Mouse (Mus musculus) hindlimb bud, embryonic 11.5 days (tissue): ENCODE measurements around the gene Krt18.
"Not testable (repeated sequence)": the region's sequence is repeated elsewhere in the genome, so short reads cannot be mapped to it uniquely, and the experiment has no call there.

Experiments
- DNase-seq: peaks from one replicate; pipeline ENCODE4 v3.0.0-alpha.2; 2012; ENCODE audit warnings: low read depth, low spot score; ENCODE audit errors: extremely low spot score

Gene Krt18

GRCm38 (mm10) chr15:102028040-102028439 lies at the start of gene Krt18:
TSS of gene Krt18 (plus strand) at chr15:102028180.
- no peak for DNase-seq

DNA sequence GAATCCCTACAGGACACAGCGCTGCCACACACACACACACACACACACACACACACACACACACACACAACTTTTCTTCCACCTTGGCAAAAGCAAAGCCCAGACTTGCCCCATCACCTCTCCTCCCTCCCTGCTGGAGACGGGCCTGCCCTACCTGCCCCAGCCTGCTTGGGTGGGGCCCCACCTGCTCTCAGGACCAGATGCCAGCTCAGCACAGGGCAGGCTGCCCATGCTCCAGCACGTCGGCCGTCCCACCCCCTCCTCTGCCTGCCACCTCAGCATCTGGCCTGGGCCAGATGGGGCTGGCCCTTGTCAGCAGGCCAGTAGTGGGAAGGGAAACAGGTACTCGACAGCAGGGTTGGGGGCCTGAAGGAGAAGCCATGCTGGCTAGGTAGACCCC lies 47.1 kb upstream of the Krt18 start:
- no peak for DNase-seq

DNA sequence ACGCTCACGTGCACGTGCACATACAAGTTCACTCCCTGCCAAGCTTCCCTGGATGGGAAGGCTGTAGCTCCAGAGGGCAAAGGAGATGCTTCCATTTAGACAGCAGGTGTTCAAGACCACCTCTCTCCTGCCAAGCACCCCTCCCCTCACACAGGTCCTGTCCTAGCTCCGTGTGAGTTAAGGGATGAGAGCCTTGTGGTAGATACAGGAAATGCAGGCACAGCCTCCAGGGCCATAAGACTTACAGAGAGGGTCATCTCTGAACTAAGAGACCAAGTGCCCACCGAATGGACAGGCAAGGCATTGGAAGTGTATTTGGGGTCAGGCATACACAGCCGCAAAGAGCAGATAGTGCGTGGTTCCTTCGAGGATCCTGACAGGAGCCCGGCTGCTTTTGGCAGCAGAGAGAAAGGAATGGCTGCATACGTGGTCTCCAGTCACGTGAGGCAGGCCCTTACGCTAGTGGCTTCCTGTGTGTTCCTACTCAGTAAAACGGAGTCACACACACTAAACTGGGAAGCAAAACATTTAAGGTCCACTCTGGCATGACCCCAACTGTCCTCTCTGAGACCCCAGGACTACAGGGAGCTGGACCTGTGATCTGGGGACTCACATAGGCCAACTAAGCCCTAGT lies 44.5 kb upstream of the Krt18 start:
- no peak for DNase-seq

GRCm38 (mm10) chr15:101983949-101984601 lies 43.9 kb upstream of the Krt18 start:
- peak; percentile 99 for DNase-seq

DNA sequence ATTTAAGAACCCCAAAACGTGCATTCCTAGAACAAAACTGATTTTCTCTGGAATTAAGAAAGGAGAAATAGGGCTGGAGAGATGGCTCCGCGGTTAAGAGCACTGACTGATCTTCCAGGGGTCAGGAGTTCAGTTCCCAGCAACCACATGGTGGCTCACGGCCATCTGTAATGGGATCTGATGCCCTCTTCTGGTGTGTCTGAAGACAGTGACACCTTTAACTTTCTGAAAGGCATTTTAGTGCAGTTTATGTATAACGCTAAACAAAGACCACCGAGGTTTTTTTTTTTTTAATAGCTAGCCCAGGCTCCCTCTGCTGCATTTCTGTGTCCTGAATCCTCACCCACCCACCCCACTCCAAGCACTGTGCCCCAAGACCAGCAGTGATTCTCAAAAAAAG lies 43.2 kb upstream of the Krt18 start:
- no peak for DNase-seq

DNA sequence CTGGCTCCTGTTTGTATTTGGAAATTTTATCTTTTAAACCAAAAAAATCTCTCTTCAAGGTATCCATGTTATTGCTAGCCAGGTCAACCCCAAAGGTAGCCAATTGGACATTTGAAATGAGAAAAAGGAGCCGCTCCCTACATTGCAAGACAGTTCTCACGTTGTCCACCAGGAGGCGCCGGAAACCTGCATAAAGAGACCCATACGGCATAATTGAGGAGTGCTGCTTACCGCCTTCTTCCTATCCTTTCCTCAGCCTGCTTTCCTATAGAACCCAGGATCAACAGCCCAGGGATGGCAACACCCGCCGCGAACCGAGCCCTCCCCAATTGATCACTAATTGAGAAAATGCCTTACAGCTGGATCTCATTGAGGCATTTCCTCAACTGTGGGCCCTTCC lies 39.9 kb upstream of the Krt18 start:
- peak; percentile 74 for DNase-seq

DNA sequence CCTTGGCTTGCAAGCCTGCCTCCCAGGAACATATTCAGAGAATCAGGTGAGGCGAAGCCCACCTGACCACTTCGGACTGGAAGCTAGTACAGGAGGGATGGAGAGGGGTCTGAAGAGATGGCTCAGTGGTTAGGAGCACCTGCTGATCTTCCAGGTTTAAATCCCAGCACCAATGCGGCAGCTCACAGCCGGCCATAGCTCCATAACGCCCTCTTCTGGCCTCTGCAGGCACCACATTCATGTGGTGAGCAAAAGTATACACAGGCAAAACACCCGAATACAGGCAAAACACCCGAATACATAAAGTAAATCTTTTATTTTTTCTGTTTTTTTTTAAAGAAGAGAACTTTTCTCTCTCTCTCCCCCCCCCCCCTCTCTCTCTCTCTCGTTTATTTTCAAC lies 39.3 kb upstream of the Krt18 start:
- no peak for DNase-seq

DNA sequence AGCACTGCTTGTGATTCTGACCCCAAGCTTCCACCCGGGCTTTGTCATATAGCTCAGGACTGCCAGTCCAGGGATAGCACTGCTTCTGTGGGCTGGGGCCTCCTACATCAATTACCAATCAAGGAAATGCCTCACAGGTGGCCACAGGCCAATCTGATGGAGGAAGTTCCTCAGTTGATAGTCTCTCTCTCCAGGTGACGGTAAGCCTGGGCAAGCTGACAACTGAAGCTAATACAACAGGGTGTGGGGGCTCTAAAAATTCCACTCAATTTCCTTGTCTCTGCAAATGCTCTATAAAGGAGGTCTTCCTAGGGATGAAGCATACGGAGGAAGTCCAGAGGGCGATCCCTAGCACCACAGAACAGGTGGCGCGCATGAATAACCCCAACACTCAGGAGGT lies 37.0 kb upstream of the Krt18 start:
- DNase-seq: no peak

DNA sequence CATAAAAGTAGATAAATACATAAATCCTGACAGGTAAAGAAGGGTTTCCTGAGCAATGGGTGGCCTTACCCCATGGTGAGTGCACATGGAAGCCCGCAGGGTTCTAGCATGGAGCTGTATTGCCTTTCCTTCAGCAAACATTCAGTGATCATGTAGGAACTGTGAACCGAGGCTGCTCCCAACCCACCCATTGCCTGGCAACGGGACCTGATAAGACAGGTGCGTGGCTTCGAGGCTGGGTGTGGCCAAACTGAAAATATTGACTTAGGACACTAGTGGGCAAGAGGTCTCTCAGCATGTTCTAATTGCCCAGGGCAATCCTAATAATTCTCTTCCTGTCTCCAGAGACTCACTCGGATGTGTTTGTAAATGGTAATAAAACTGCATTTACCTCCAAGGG lies 33.6 kb upstream of the Krt18 start:
- no peak for DNase-seq

GRCm38 (mm10) chr15:101995484-101996236 lies 32.3 kb upstream of the Krt18 start:
- DNase-seq: no peak

DNA sequence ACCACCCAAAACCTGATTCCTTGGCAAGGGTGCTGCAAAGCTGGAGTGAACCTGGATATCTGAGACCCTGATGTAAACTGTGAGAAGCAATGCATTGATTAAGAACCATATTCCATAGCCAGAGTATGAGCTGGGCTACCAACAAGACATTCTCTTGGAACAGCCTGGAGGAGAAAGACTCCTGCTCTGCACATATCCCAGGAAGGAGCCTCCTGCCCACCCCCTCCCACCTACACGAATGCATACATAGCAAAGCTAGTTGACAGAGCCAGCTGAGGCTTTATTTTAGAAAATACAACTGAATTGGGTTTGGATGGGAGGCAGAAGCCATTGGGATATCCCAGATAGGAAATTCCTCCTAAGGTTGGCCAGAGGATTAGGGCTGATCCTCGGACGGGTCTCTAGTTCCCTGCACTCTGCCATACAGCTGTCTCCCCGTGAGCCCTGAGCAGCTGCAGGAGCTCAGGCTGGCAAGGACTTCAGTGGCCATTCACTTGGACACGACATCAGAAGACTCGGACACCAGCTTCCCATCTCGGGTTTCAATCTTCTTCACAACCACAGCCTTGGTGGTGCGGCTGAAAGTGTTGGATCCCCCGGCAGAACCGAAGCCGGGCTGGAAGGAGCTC lies 31.4 kb upstream of the Krt18 start:
- DNase-seq: not testable (repeated sequence)

DNA sequence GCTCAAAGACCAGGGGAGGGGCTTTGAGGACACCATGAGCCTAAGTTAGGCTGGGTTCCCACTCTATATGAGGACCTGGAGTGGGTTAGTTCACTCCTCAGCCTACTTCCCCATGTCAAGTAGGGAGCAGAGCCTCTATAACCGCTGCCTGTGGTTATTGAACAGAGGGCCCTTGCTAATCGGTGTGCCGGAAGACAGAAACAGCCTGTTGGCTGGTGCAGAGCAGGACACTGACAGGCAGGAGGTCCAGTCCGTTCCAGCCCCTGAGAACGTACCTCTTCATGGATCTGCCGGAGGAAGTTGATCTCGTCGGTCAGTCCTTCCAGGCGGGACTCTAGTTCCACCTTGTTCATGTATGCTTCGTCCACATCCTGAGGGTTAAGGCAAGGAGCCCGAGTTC lies 28.8 kb upstream of the Krt18 start:
- DNase-seq: no peak

DNA sequence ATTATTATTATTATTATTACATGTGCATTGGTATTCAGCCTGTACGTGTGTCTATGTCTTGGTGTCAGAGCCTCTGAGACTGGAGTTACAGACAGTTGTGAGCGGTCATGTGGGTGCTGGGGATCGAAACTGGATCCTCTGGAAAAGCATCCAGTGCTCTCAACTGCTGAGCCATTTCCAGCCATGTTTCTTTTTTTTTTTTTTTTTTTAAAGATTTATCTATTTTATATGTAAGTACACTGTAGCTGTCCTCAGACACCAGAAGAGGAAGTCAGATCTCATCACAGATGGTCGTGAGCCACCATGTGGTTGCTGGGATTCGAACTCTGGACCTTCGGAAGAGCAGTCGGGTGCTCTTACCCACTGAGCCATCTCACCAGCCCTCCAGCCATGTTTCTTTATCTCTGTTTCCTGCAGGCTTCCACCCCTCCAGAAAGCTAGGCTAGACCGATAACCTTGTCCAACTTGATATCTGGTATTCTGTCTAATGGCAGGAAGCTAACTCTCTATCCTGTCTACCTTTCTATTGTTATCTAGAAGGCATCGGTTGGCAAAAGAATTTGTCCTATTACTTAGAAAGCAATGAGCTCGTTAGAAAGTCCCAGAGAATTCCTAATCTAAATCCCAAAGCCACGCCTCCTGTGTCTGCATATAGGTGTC lies 28.2 kb upstream of the Krt18 start:
- no peak for DNase-seq

- no peak for DNase-seq
These were observed 25.1 kb upstream of the Krt18 start for GRCm38 (mm10) chr15:102002646-102003488.

DNA sequence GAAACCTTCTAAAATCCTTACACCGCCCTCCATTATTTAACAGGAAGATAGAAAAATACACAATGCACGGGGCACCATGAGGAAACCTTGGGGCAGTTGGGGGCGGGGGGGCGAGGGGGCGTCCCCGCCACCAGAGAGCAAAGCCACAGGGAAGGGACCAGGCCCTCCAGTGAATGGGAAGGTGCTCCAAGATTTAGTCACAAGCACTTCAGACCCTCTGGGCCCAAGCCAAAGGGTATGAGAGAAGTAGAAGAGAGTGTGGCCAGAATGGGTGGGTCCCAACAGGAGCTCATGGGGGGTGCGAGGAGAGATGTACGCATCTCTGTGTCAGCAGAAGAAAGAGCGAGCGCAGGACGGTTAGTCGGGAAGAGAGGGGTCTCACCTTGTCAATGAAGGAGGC lies 24.5 kb upstream of the Krt18 start:
- DNase-seq: no peak

- no peak for DNase-seq
These were observed 23.8 kb upstream of the Krt18 start, which contains the start of gene Krt8 for GRCm38 (mm10) chr15:102004189-102004588. TSS of gene Krt8 (minus strand) at chr15:102004482.

- DNase-seq: no peak
These were observed 22.7 kb upstream of the Krt18 start for GRCm38 (mm10) chr15:102005290-102005689.

- no peak for DNase-seq
These were observed 21.7 kb upstream of the Krt18 start for GRCm38 (mm10) chr15:102006317-102006716.

GRCm38 (mm10) chr15:102007097-102008069 lies 20.6 kb upstream of the Krt18 start:
- DNase-seq: no peak
